Mouse (Mus musculus) C2C12 (cell line): ENCODE data around the gene Zfp27. TPM values are rescaled to one million over a fixed set of nuclear protein-coding genes. Genes with fewer than 3 reads are reported as not detected.

Source experiments
- H3K27me3 ChIP-seq: one replicate; pipeline ENCODE4 v1.6.1; 2011; ENCODE audit not compliant: control insufficient read depth, insufficient read depth, insufficient read length
- H3K36me3 ChIP-seq: one replicate; pipeline ENCODE4 v1.6.1; 2011; ENCODE audit not compliant: control insufficient read depth, insufficient read depth
- H3K4me3 ChIP-seq: one replicate; pipeline ENCODE4 v1.5.1; 2011; ENCODE audit warnings: mild to moderate bottlenecking, control low read depth; ENCODE audit not compliant: poor library complexity, insufficient read depth, severe bottlenecking
- H3K79me2 ChIP-seq: one replicate; pipeline ENCODE4 v1.6.1; 2011; ENCODE audit not compliant: control insufficient read depth, insufficient read depth
- H3K79me3 ChIP-seq: one replicate; pipeline ENCODE4 v1.6.1; 2011; ENCODE audit warnings: low read depth, control low read depth
- H3ac ChIP-seq: one replicate; pipeline ENCODE3; 2011; ENCODE audit warnings: low read depth; ENCODE audit not compliant: control insufficient read depth, insufficient read length
- CEBPB ChIP-seq: IDR thresholded peaks from one replicate; pipeline ENCODE4 v1.6.1; 2011; ENCODE audit warnings: low read depth, mild to moderate bottlenecking, control low read depth, moderate library complexity
- CTCF ChIP-seq: IDR thresholded peaks from one replicate; pipeline ENCODE4 v1.5.1; 2011; ENCODE audit not compliant: control insufficient read depth, insufficient read depth, insufficient read length
- FOSL1 ChIP-seq: IDR thresholded peaks from one replicate; pipeline ENCODE4 v1.8.0; 2011; ENCODE audit warnings: mild to moderate bottlenecking, low read length; ENCODE audit not compliant: poor library complexity, insufficient read depth, severe bottlenecking
- MAX ChIP-seq: IDR thresholded peaks from one replicate; pipeline ENCODE4 v1.6.1; 2011; ENCODE audit warnings: mild to moderate bottlenecking, control low read depth
- MYOD1 ChIP-seq: IDR thresholded peaks from one replicate; pipeline ENCODE4 v1.6.1; 2011; ENCODE audit warnings: low read depth; ENCODE audit not compliant: control insufficient read depth, insufficient read length
- MYOG ChIP-seq: IDR thresholded peaks from one replicate; pipeline ENCODE4 v1.6.1; 2011; ENCODE audit not compliant: control insufficient read depth, insufficient read length; ENCODE audit errors: extremely low read depth
- USF1 ChIP-seq: IDR thresholded peaks from one replicate; pipeline ENCODE4 v1.6.1; 2011; ENCODE audit warnings: low read depth, mild to moderate bottlenecking, control low read depth, moderate library complexity
- long read RNA-seq, 2 experiments: library from polyadenylated mRNA; unstranded; transcript quantifications; one replicate each; pipeline ENCODE4 v2.0.0; 2019 to 2020
- polyA plus RNA-seq: library from polyadenylated mRNA; unstranded; fragments of >200 nt; fragmentation: generic; extraction: Trizol; gene quantifications from one replicate; pipeline ENCODE4 v1.2.1, GENCODE M21; 2012; ENCODE audit warnings: missing spikeins

Gene Zfp27
- polyA plus RNA-seq = 3.0 TPM
- long read RNA-seq, experiment 1, transcript Zfp27-201 (5 exons, 3,150 nt) = major isoform, 5 of 9 reads
- long read RNA-seq, experiment 1, partial matches to known transcripts = 0 of 9 reads
- long read RNA-seq, experiment 1, other reads (novel, unspliced or antisense) = 3 of 9 reads
- long read RNA-seq, experiment 2, transcript Zfp27-201 (5 exons, 3,150 nt) = major isoform, 35 of 46 reads
- long read RNA-seq, experiment 2, partial matches to known transcripts = 0 of 46 reads
- long read RNA-seq, experiment 2, other reads (novel, unspliced or antisense) = 8 of 46 reads

- Histone ChIP-seq H3K36me3 (no peaks in the 10 kb centered on the region), H3K27me3 (no peaks in the 10 kb centered on the region), H3K79me3 (peaks cover 7% of the 10 kb centered on the region), H3K79me2 (peaks cover 20% of the 10 kb centered on the region), H3ac (peak within 1 kb of the TSS; percentile 65), H3K4me3 (peak within 1 kb of the TSS; percentile 38)
- TF ChIP-seq FOSL1 (no peak), CTCF (no peak), USF1 (no peak), CEBPB (no peak), MYOD1 (no peak), MAX (no peak), MYOG (no peak)
Observed at GRCm38 (mm10) chr7:29905966-29906681, at the start of gene Zfp27. Gene Zfp27, minus strand, starts transcription at chr7:29906572.

GRCm38 (mm10) chr7:29954731-29955130, 48.4 kb upstream of the Zfp27 start:
- Histone ChIP-seq H3K79me2 (no peaks in the 10 kb centered on the region), H3ac (no peak overlapping the region), H3K4me3 (no peak overlapping the region), H3K79me3 (no peaks in the 10 kb centered on the region), H3K36me3 (no peaks in the 10 kb centered on the region), H3K27me3 (no peaks in the 10 kb centered on the region)
- peak; percentile 28 for TF ChIP-seq CTCF
- no peak for TF ChIP-seq MAX

GRCm38 (mm10) chr7:29953513-29954401, 47.4 kb upstream of the Zfp27 start, which contains the start of gene Zfp74:
Gene Zfp74, minus strand, starts transcription at chr7:29954089.
- Histone ChIP-seq H3K79me3 (no peaks in the 10 kb centered on the region), H3K4me3 (peak within 1 kb of the TSS; percentile 37), H3ac (peak within 1 kb of the TSS; percentile 57), H3K27me3 (no peaks in the 10 kb centered on the region), H3K36me3 (no peaks in the 10 kb centered on the region), H3K79me2 (no peaks in the 10 kb centered on the region)
- no peak for TF ChIP-seq USF1
- TF ChIP-seq MYOG = no peak
- no peak for TF ChIP-seq FOSL1
- no peak for TF ChIP-seq CEBPB
- TF ChIP-seq MYOD1 = no peak
- TF ChIP-seq MAX = no peak
- no peak for TF ChIP-seq CTCF

- H3K79me3 ChIP-seq = no peaks in the 10 kb centered on the region
- no peak for TF ChIP-seq FOSL1
Observed at GRCm38 (mm10) chr7:29953086-29953485, 46.7 kb upstream of the Zfp27 start.

GRCm38 (mm10) chr7:29944201-29944600, 37.8 kb upstream of the Zfp27 start:
- TF ChIP-seq MAX (no peak), CEBPB (no peak), CTCF (no peak), USF1 (no peak), MYOG (no peak), MYOD1 (no peak), FOSL1 (no peak)
- no peak overlapping the region for H3K4me3 ChIP-seq
- no peaks in the 10 kb centered on the region for H3K79me3 ChIP-seq
- no peak overlapping the region for H3ac ChIP-seq
- H3K36me3 ChIP-seq = no peaks in the 10 kb centered on the region
- no peaks in the 10 kb centered on the region for H3K27me3 ChIP-seq
- H3K79me2 ChIP-seq = no peaks in the 10 kb centered on the region

More at GRCm38 (mm10) chr7:29953086-29953485, 46.7 kb upstream of the Zfp27 start:
- H3K79me2 ChIP-seq = no peaks in the 10 kb centered on the region
- H3K27me3 ChIP-seq = no peaks in the 10 kb centered on the region
- H3K4me3 ChIP-seq = peak overlapping the region; percentile 37
- no peak overlapping the region for H3ac ChIP-seq
- H3K36me3 ChIP-seq = no peaks in the 10 kb centered on the region

GRCm38 (mm10) chr7:29943720-29944119, 37.3 kb upstream of the Zfp27 start:
- no peaks in the 10 kb centered on the region for H3K79me3 ChIP-seq
- no peaks in the 10 kb centered on the region for H3K79me2 ChIP-seq
- TF ChIP-seq USF1 (no peak), CTCF (no peak), CEBPB (no peak), FOSL1 (no peak), MAX (no peak), MYOD1 (no peak), MYOG (no peak)
- no peak overlapping the region for H3ac ChIP-seq
- no peaks in the 10 kb centered on the region for H3K36me3 ChIP-seq
- H3K27me3 ChIP-seq = no peaks in the 10 kb centered on the region
- no peak overlapping the region for H3K4me3 ChIP-seq
